Mouse (Mus musculus) inflammation-experienced regulatory T-cells, adult 6 months (primary cell): ENCODE data around the gene Vmn2r111. TPM values are rescaled to one million over a fixed set of nuclear protein-coding genes. Genes with fewer than 3 reads are reported as not detected.
"Not testable (repeated sequence)": the region's sequence is repeated elsewhere in the genome, so short reads cannot be mapped to it uniquely, and the experiment has no call there.

Source experiments
- ATAC-seq: one replicate; pipeline ENCODE4 v1.8.0; 2017
- polyA plus RNA-seq, 3 experiments: library from polyadenylated mRNA; unstranded; fragments of 100-300 nt; shearing (Covaris generic); gene quantifications; one replicate each; pipeline ENCODE4 v1.2.1; 2017

The Vmn2r111 gene
- polyA plus RNA-seq = not detected

DNA sequence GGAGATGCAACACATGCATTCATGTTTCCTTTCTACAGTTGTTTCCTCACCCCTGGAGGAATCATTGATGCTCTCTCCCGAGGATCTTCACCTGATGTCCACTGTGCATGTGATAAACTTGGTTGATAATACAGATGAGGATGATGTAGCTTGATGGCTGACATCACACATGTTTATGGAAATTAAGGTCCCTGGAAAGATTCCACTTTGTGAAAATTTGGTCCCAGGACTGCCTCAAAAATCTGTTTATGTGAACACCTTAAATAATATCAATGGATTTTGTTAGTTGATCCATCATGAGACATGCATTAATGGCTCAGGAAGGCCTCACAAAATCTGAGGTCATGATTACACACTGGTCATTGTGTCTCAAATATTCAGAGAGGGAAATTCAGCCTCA is at the start of gene Vmn2r111:
Gene Vmn2r111 (minus strand): TSS at position 101 of the 400 bp plus-strand sequence.
- ATAC-seq = not testable (repeated sequence)

DNA sequence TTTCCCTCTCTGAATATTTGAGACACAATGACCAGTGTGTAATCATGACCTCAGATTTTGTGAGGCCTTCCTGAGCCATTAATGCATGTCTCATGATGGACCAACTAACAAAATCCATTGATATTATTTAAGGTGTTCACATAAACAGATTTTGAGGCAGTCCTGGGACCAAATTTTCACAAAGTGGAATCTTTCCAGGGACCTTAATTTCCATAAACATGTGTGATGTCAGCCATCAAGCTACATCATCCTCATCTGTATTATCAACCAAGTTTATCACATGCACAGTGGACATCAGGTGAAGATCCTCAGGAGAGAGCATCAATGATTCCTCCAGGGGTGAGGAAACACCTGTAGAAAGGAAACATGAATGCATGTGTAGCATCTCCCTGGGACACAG is 27.4 kb upstream of the Vmn2r111 start, which contains the start of gene Vmn2r112:
Gene Vmn2r112 (plus strand): TSS at position 301 of the 400 bp plus-strand sequence.
- not testable (repeated sequence) for ATAC-seq

DNA sequence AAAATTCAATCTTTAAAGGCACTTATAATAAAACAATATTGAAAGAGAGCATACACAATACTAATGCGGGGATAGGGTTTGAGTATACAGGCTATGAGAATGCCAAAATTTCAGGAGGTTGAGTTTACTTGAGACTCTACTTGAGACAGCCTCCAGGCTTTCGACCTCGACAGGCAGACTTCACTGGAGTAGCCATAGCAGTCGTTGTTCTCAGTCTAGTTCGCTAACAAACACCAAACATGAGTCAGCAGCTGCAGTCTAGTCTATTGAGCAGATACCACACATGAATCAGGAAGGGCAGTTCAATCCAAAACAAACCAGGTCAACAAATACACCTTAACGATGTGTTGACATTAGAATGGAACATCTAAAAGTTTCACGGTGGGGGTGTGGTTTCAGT is 52.8 kb downstream of the Vmn2r111 start:
- not testable (repeated sequence) for ATAC-seq

DNA sequence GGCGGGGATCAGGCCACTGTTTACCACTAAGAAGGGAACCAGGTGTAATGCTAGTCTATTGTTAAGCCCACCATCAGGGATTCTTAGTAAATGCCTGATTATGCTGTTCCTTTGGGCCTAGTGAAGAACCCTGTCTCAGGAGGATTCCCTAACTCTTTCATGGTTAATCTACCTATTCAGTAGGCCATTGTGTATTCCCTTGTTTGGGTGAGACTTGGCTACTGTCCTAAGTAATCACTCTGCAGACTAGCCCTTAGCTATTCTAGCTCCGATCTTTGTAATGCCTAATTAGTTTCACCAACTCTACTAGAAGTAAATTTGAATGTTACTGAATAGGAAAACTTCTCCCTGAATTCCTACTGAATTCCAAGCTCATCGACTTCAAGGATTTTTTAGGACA is 53.2 kb downstream of the Vmn2r111 start:
- not testable (repeated sequence) for ATAC-seq

DNA sequence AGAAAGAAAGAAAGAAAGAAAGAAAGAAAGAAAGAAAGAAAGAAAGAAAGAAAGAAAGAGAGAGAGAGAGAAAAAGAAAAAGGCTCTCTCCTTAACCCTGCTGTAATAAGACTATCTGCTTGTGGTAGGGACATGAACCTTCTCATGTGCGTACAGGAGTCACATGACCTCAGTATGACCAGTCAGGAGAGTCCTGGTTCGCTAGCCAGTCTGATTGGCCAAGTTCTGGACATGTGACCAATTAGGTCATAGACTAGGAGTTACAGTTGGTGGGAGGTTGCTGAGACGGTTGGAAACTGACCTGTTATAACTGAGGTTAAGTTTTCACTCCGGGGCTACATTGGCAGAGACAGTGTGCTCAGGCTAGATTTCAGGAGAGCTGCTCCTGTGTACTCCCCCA is 76.2 kb downstream of the Vmn2r111 start:
- ATAC-seq = no peak

Other genes starting within 250 kb of the Vmn2r111 start
- gene Zfp944, start 212.1 kb downstream of the Vmn2r111 start, polyA plus RNA-seq = 10 to 100 TPM; 11.6 to 17.0 (median 13.5) TPM
- 10 to 100 TPM; 11.7 to 15.7 (median 14.2) TPM for gene Zfp758, start 212.0 kb downstream of the Vmn2r111 start, polyA plus RNA-seq
- gene Zfp946, start 149.3 kb downstream of the Vmn2r111 start, polyA plus RNA-seq = 1 to 10 TPM; 3.0 to 4.2 (median 3.7) TPM
- not detected for gene Vmn2r112, start 27.5 kb upstream of the Vmn2r111 start, polyA plus RNA-seq